Mouse (Mus musculus) midbrain, embryonic 13.5 days (tissue): ENCODE results near the gene Dars2. TPM values are rescaled to one million over a fixed set of nuclear protein-coding genes. Genes with fewer than 3 reads are reported as not detected.

Experiments
- ATAC-seq: fragments of 200-750 bp; cut with Nextera tagmentation; 2 replicates; pipeline ENCODE4 v1.8.0; 2017; ENCODE audit warnings: mild to moderate bottlenecking, moderate TSS enrichment, moderate library complexity
- H3K27ac ChIP-seq: fragments of 300-500 bp; sonication (generic); 2 replicates; pipeline ENCODE4 v1.5.1; 2015; ENCODE audit warnings: inconsistent platforms, mild to moderate bottlenecking, moderate library complexity
- H3K27me3 ChIP-seq: fragments of 300-500 bp; sonication (generic); 2 replicates; pipeline ENCODE4 v1.6.1; 2015; ENCODE audit warnings: mild to moderate bottlenecking, inconsistent platforms
- H3K36me3 ChIP-seq: fragments of 300-500 bp; sonication (generic); 2 replicates; pipeline ENCODE4 v1.6.1; 2015; ENCODE audit warnings: mild to moderate bottlenecking, inconsistent platforms
- H3K4me1 ChIP-seq: fragments of 300-500 bp; sonication (generic); replicated peaks from 2 replicates; pipeline ENCODE4 v1.6.1; 2015; ENCODE audit warnings: inconsistent platforms
- H3K4me2 ChIP-seq: fragments of 300-500 bp; sonication (generic); replicated peaks from 2 replicates; pipeline ENCODE4 v1.6.1; 2015; ENCODE audit warnings: moderate library complexity, mild to moderate bottlenecking, inconsistent platforms
- H3K4me3 ChIP-seq: fragments of 300-500 bp; sonication (generic); replicated peaks from 2 replicates; pipeline ENCODE4 v1.5.1; 2015; ENCODE audit warnings: mild to moderate bottlenecking, inconsistent platforms
- H3K9ac ChIP-seq: fragments of 300-500 bp; sonication (generic); replicated peaks from 2 replicates; pipeline ENCODE4 v1.6.1; 2015; ENCODE audit warnings: mild to moderate bottlenecking, inconsistent platforms
- H3K9me3 ChIP-seq: fragments of 300-500 bp; sonication (generic); 2 replicates; pipeline ENCODE4 v1.6.1; 2016; ENCODE audit warnings: mild to moderate bottlenecking, inconsistent platforms
- WGBS: fragments of 180-500 bp; shearing (Covaris S2); methylation state at CpG from one replicate; pipeline ENCODE4 v1.1.7; 2015; 5-methylcytosine and 5-hydroxymethylcytosine counted together
- polyA plus RNA-seq: library from polyadenylated mRNA; unstranded; fragments of >200 nt; fragmentation: Nextera tagmentation; extraction: Ambion mirVana; gene quantifications from 2 replicates; pipeline ENCODE4 v1.2.1, GENCODE M21; 2015

The Dars2 gene
- 29.5 and 31.5 TPM in 2 replicates for polyA plus RNA-seq

DNA sequence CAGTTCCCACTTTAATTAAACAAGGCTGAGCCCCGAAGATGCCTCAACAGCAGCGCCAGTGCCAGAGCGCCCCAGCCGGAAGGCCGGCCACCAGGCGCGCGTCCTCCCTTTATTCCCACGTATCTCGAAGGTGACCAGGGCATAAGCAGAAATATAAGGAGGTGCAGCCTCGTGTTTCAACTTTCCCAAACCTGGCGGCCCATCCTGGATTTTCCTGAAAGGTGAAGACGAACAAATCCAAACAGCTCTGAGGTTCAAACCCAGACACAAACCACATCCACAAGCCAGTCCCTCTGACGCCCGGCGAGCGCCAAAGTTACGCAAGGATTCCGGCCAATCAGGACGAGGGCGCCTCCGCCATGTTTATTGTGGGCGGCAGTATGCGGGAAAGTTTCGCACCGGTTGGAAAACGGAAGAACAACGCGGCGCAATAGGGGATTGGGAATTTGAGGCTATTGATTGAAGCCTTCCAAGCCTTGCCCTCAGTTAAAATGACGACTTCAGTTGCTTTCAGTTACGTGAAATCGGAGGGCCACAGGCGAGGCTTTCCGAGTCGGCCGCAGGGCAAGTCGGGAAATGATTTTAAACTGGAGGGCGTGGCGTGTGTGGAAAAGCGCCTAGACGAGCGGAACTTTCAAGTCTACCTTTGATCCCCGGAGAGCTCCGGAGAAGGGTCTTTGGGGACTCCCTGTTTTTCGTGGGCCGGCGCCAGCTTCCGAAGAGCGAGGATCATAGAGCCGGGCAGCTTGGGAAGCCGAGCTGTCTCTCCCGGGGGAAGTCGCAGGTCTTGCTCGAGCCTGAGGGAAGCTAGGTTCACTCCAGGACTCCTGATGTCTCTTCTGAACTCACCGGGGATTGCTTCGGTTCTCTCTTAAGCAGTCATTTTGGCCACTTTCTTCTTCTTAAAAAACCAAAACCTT lies at the start of gene Dars2, which contains the start of gene Cenpl:
TSS of gene Dars2 (minus strand) at position 307 of the 920 bp plus-strand sequence.
TSS of gene Cenpl (plus strand) at position 362 of the 920 bp plus-strand sequence.
- Histone ChIP-seq H3K36me3 (no peaks in the 10 kb centered on the region; the same call in 1 of the 2 replicates), H3K9ac (peak within 1 kb of the TSS; percentile 85), H3K27me3 (no peaks in the 10 kb centered on the region), H3K4me1 (peaks cover 38% of the 10 kb centered on the region), H3K9me3 (no peaks in the 10 kb centered on the region), H3K27ac (peak within 1 kb of the TSS; percentile 72), H3K4me3 (peak within 1 kb of the TSS; percentile 80), H3K4me2 (peak within 1 kb of the TSS; percentile 86)
- WGBS = under 1% methylated on average over 57 of the region's 57 CpGs
- ATAC-seq = peak; percentile 98

GRCm38 (mm10) chr1:161114591-161114990 lies 44.1 kb upstream of the Dars2 start:
- peaks cover under 1% of the 10 kb centered on the region; the same call in 1 of the 2 replicates for H3K36me3 ChIP-seq
- H3K4me2 ChIP-seq = no peak overlapping the region
- H3K27me3 ChIP-seq = no peaks in the 10 kb centered on the region
- no peak overlapping the region for H3K9ac ChIP-seq
- H3K4me1 ChIP-seq = no peaks in the 10 kb centered on the region
- ATAC-seq = no peak
- H3K9me3 ChIP-seq = no peaks in the 10 kb centered on the region
- H3K27ac ChIP-seq = no peak overlapping the region
- no peak overlapping the region for H3K4me3 ChIP-seq

DNA sequence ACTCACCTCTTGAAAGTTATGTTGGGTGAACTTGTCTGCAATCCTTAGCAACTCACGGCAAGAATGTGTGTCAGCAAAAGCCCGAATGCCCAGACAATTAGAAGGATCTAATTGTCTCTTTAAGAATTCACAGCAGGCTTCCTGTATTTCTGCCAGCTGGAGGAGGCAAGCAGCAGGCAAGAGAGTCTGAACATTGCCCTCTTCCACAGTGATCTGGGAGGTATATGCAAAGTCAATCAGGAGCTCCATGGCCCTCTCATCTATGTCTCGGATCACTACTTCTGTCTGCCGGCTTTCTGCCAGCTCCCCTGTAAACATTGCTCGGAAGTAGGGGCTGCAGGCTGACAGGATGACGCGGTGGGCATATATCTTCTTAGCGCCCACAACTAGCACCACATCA lies 38.8 kb upstream of the Dars2 start:
- H3K27me3 ChIP-seq = no peaks in the 10 kb centered on the region
- H3K4me2 ChIP-seq = no peak overlapping the region
- H3K4me1 ChIP-seq = no peaks in the 10 kb centered on the region
- peaks cover 20% of the 10 kb centered on the region for H3K36me3 ChIP-seq
- ATAC-seq = no peak
- no peaks in the 10 kb centered on the region for H3K9me3 ChIP-seq
- H3K4me3 ChIP-seq = no peak overlapping the region
- H3K9ac ChIP-seq = no peak overlapping the region
- no peak overlapping the region for H3K27ac ChIP-seq
- WGBS = 87% methylated on average over 8 of the region's 8 CpGs

- WGBS = 91% methylated on average over 1 of the region's 1 CpGs
- H3K27me3 ChIP-seq = no peaks in the 10 kb centered on the region
- ATAC-seq = no peak
These were observed 33.4 kb upstream of the Dars2 start for GRCm38 (mm10) chr1:161103842-161104241.

GRCm38 (mm10) chr1:161099721-161100405 lies 29.4 kb upstream of the Dars2 start:
- Histone ChIP-seq H3K4me1 (no peaks in the 10 kb centered on the region), H3K9me3 (no peaks in the 10 kb centered on the region), H3K4me2 (no peak overlapping the region), H3K36me3 (peaks cover 41% of the 10 kb centered on the region), H3K27me3 (no peaks in the 10 kb centered on the region), H3K9ac (no peak overlapping the region), H3K27ac (no peak overlapping the region), H3K4me3 (no peak overlapping the region)
- ATAC-seq = no peak
- WGBS = 96% methylated on average over 4 of the region's 4 CpGs

More at GRCm38 (mm10) chr1:161103842-161104241, 33.4 kb upstream of the Dars2 start:
- no peak overlapping the region for H3K4me3 ChIP-seq
- no peak overlapping the region for H3K4me2 ChIP-seq
- H3K27ac ChIP-seq = no peak overlapping the region
- H3K9ac ChIP-seq = no peak overlapping the region
- peaks cover 33% of the 10 kb centered on the region for H3K36me3 ChIP-seq
- no peaks in the 10 kb centered on the region for H3K4me1 ChIP-seq
- no peaks in the 10 kb centered on the region for H3K9me3 ChIP-seq

DNA sequence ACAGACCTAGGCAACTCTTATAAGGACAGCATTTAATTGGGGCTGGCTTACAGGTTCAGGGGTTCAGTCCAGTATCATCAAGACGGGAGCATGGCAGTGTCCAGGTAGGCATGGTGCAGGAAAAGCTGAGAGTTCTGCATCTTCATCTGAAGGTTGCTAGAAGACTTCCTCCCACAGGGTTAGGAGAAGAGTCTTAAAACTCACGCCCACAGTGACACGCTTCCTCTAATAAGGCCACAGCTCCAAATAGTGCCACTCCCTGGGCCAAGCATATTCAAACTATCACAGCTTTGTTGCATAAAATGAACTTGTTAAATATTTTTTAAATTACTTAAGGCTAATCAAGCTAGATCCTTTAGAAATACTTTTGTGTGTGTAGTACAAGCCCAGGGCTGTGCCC lies 6.8 kb upstream of the Dars2 start:
- peaks cover 19% of the 10 kb centered on the region for H3K4me1 ChIP-seq
- H3K9ac ChIP-seq = no peak overlapping the region
- WGBS = 93% methylated on average over 3 of the region's 3 CpGs
- H3K27me3 ChIP-seq = no peaks in the 10 kb centered on the region
- no peak overlapping the region for H3K4me2 ChIP-seq
- ATAC-seq = no peak
- H3K27ac ChIP-seq = no peak overlapping the region
- H3K36me3 ChIP-seq = peaks cover 18% of the 10 kb centered on the region; the same call in 1 of the 2 replicates
- H3K4me3 ChIP-seq = no peak overlapping the region
- H3K9me3 ChIP-seq = no peaks in the 10 kb centered on the region

DNA sequence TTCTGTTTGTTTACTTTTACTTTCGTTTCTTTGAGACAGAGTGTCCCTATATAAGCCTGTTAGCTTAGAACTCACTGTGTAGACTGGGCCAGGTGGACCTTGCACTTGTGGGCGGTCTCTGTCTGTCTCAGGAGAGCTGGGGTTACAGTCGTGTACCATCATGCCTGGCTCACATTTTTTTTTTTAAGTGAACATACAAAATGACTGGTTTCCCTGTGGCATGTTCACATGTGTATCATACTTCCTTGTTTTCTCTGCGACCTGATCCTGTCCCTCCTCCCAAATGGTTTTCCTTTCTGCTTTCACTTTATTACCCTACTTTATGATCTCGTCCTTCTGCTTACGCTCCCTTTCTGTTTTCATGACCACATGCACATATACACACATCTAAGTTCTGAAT lies 5.8 kb upstream of the Dars2 start:
- Histone ChIP-seq H3K9ac (no peak overlapping the region), H3K4me2 (no peak overlapping the region), H3K4me1 (peaks cover 29% of the 10 kb centered on the region), H3K27me3 (no peaks in the 10 kb centered on the region), H3K27ac (no peak overlapping the region), H3K9me3 (no peaks in the 10 kb centered on the region), H3K36me3 (peaks cover 15% of the 10 kb centered on the region; the same call in 1 of the 2 replicates), H3K4me3 (no peak overlapping the region)
- no peak for ATAC-seq
- 92% methylated on average over 6 of the region's 6 CpGs for WGBS

- Histone ChIP-seq H3K27me3 (no peaks in the 10 kb centered on the region), H3K4me2 (peak overlapping the region; percentile 79), H3K4me3 (peak overlapping the region; percentile 80), H3K4me1 (peaks cover 38% of the 10 kb centered on the region), H3K27ac (peak overlapping the region; percentile 60), H3K9me3 (no peaks in the 10 kb centered on the region), H3K9ac (peak overlapping the region; percentile 73), H3K36me3 (no peaks in the 10 kb centered on the region; the same call in 1 of the 2 replicates)
- no peak for ATAC-seq
- under 1% methylated on average over 12 of the region's 12 CpGs for WGBS
These were observed 788 bp upstream of the Dars2 start for GRCm38 (mm10) chr1:161071272-161071620.

DNA sequence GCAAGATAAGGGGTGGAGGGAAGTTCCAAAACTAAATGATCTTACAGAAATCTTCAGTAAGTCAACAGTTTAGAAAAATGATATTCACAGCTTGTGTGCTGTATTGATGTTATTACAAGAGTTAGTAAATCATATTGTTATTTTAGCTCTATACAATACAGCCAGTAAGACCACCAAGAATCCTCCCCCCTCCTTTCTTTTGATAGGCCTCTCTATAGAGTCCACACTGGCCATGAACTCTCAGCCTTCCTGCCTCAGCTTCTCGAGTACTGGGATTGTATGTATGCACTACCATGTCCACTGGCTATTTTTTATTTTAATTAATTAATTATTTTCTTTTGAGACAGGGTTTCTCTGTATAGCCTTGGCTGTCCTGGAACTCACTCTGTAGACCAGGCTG lies 7.1 kb downstream of the Dars2 start:
- Histone ChIP-seq H3K27me3 (no peaks in the 10 kb centered on the region), H3K27ac (no peak overlapping the region), H3K9ac (no peak overlapping the region), H3K4me3 (no peak overlapping the region), H3K4me2 (no peak overlapping the region), H3K36me3 (peaks cover 18% of the 10 kb centered on the region), H3K4me1 (no peaks in the 10 kb centered on the region), H3K9me3 (no peaks in the 10 kb centered on the region)
- no peak for ATAC-seq
- WGBS = 83% methylated on average over 1 of the region's 1 CpGs

DNA sequence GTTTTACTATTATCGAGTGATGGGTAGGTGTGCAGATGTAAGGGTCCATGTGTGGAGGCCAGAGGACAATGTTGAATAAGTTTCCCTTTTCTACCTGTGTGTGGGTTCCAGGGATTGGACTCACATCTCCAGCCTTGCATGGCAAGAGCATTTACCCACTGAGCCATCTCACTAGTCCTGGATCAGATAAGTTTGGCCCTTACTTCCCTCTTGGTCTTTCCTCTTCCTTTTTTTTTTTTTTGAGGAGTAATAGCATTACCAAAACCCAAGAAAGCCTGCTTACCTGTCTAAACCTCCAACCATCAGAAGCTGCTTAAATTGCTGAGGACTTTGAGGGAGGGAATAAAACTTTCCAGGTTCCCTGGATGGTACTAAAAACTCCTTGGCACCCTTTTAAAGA lies 13.3 kb downstream of the Dars2 start:
- Histone ChIP-seq H3K36me3 (peaks cover 43% of the 10 kb centered on the region), H3K9ac (no peak overlapping the region), H3K27me3 (no peaks in the 10 kb centered on the region), H3K4me3 (no peak overlapping the region), H3K9me3 (no peaks in the 10 kb centered on the region), H3K4me1 (no peaks in the 10 kb centered on the region), H3K27ac (no peak overlapping the region), H3K4me2 (no peak overlapping the region)
- 100% methylated on average over 1 of the region's 1 CpGs for WGBS
- no peak for ATAC-seq

GRCm38 (mm10) chr1:161046972-161047371 lies 23.5 kb downstream of the Dars2 start:
- 91% methylated on average over 3 of the region's 3 CpGs for WGBS
- Histone ChIP-seq H3K4me1 (no peaks in the 10 kb centered on the region), H3K27ac (no peak overlapping the region), H3K4me2 (no peak overlapping the region), H3K9me3 (no peaks in the 10 kb centered on the region), H3K4me3 (no peak overlapping the region), H3K36me3 (peaks cover 65% of the 10 kb centered on the region), H3K9ac (no peak overlapping the region), H3K27me3 (no peaks in the 10 kb centered on the region)
- ATAC-seq = no peak
